Mouse (Mus musculus): ENCODE results near the gene Zfp51. TPM values are rescaled to one million over a fixed set of nuclear protein-coding genes. Genes with fewer than 3 reads are reported as not detected.
A peak's percentile ranks its signal among the peaks of the same experiment; 100 is the strongest.
"Not testable (repeated sequence)": the region's sequence is repeated elsewhere in the genome, so short reads cannot be mapped to it uniquely, and the experiment has no call there.

Gene Zfp51
- 6.5 and 7.8 TPM in 2 replicates for polyA plus RNA-seq (2015; fragmentation: Nextera tagmentation; extraction: Ambion mirVana)

DNA sequence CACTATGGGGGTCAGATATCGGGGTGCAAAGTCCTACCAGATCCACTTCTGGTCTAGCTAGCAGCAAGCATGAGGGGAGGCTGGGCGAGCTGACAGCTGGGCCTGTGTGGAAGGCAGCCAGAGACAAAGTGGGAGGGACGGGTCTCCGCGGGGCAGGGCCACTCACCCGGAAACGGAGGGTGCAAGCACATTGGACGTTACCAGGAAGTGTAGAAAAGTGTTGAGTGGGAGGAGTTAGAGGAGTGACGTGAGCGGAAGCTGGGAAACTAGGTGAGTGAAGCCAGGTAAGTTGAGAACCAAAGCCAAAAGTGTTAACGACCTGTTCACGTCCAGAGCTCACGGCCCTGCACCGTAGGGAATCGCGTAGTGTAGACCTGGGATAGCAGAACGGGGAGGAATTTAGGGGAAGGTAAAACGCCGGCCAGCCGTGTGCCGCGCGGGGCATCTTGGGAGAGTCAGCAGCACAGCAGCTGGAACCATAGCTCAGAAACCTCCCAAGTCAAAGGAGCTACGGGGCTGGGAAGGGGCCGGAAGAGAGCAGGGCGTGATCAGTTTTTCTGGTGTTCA, at the start of gene Zfp51:
Gene Zfp51, plus strand, starts transcription at position 237 of the 567 bp plus-strand sequence.
- peak within 1 kb of the TSS; percentile 84 for H3K27ac ChIP-seq
- H3K36me3 ChIP-seq: peaks cover 8% of the 10 kb centered on the region
- H3K9me3 ChIP-seq (replicated peaks): no peaks in the 10 kb centered on the region
- peaks cover 4% of the 10 kb centered on the region; the same call in 1 of the 2 replicates for H3K27me3 ChIP-seq
- WGBS (ENCODE audit: insufficient replicate concordance): under 1% methylated on average over 26 of the region's 26 CpGs
- peak within 1 kb of the TSS; percentile 52 for H3K9ac ChIP-seq
- H3K4me1 ChIP-seq (replicated peaks): peaks cover 11% of the 10 kb centered on the region
- H3K4me3 ChIP-seq (replicated peaks): peak within 1 kb of the TSS; percentile 60
- ATAC-seq (ENCODE audit: low read depth): peak; percentile 100
- peak within 1 kb of the TSS; percentile 73 for H3K4me2 ChIP-seq
- peak; percentile 89 for DNase-seq

DNA sequence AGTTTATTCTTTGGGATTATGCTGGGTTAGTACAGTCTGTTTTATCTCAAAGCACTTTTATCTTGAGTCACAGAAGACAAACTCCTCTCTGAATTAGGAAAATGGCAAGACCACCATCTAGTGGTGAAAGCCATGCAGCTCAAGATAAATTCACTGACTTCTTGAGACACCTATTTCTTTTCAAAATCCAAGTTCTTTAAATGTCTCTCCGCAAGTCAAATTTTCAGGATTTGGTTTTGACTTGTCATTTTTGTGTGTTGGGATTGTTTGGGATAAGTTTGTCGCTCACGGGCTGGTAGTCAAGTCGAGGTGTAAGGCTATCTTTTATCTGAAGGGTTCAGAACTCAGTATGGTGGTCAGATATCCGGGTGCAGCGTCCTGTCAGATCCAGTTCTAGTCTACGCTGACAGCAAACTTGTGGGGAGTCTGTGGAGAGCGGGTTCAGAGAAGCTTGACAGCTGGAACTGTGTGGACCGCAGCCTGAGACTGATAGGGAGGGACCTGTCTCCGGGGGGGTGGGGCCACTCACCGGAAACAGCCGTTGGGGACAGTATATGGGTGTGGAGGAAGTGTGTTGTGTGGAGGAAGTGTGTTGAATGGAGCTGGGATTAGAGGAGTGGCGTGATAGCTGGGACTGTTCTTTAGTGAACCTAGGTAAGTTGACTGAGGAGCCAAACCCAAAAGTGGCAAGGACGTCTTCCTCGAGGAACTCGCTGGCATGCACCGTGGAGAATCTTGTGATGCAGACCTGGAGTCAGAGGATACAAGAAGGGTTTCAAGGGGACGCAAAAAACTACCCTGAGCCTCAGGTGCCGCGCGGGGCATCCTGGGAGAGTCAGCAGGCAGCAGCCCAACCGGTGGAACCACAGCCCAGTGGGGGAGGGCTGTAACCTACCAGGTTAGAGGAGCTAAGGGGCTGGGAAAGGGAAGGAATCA, 27.2 kb upstream of the Zfp51 start, which contains the start of gene Zfp54:
Gene Zfp54, plus strand, starts transcription at position 564 of the 936 bp plus-strand sequence.
- H3K9ac ChIP-seq: peak within 1 kb of the TSS; percentile 58
- peak within 1 kb of the TSS; percentile 77 for H3K4me2 ChIP-seq
- H3K9me3 ChIP-seq (replicated peaks): no peaks in the 10 kb centered on the region
- no peaks in the 10 kb centered on the region for H3K36me3 ChIP-seq
- peak within 1 kb of the TSS; percentile 86 for H3K27ac ChIP-seq
- no peaks in the 10 kb centered on the region for H3K27me3 ChIP-seq
- ATAC-seq (ENCODE audit: low read depth) (peak; percentile 100), DNase-seq (peak; percentile 66)
- peaks cover 18% of the 10 kb centered on the region for H3K4me1 ChIP-seq (replicated peaks)
- WGBS (ENCODE audit: insufficient replicate concordance): 0% methylated on average over 22 of the region's 22 CpGs
- peak within 1 kb of the TSS; percentile 58 for H3K4me3 ChIP-seq (replicated peaks)

DNA sequence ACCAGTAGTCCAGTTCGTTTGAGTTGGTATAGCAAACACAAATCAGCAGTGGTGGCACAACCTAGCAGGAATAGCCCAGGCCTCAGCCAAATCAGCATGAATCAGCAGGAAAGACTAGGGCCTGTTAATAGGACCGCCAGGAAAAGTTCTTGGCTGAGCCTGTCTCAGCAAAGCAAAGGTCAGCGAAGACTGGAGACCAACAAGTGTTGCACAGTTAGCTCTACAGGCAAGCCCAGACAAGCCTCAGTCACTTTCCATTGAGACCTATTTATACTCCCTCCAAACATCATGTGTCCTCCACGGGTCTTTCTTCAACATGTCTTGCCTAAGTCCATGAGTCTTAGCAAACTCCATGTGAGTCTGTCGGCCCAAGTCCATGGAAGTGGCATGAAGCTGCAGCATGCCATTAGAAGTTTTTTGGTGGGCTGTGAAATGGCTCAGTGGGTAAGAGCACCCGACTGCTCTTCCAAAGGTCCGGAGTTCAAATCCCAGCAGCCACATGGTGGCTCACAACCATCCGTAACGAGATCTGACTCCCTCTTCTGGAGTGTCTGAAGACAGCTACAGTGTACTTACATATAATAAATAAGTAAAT, 11.3 kb upstream of the Zfp51 start:
- ATAC-seq (ENCODE audit: low read depth); H3K27ac ChIP-seq; H3K36me3 ChIP-seq; H3K9me3 ChIP-seq (replicated peaks); H3K4me2 ChIP-seq; H3K27me3 ChIP-seq; H3K9ac ChIP-seq; H3K4me1 ChIP-seq (replicated peaks); H3K4me3 ChIP-seq (replicated peaks); DNase-seq: not testable (repeated sequence)
- WGBS (ENCODE audit: insufficient replicate concordance): 65% methylated on average over 9 of the region's 9 CpGs

DNA sequence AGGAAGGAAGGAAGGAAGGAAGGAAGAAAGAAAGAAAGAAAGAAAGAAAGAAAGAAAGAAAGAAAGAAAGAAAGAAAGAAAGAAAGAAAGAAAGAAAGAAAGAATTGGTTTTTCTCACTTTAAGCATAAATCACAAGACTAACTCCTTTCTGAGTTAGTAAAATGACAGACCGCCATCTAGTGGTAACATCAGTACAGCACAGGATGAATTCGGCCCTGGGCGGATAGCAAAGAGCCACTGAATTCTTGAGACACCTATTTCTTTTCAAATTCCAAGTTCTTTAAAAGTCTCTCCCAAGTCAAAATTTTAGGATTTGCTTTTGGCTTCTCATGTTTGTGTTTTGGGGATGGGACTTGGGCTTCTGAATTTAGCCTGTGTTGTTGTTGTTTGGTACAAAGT, 505 bp upstream of the Zfp51 start:
- H3K9me3 ChIP-seq (replicated peaks): no peaks in the 10 kb centered on the region
- H3K36me3 ChIP-seq: peaks cover 8% of the 10 kb centered on the region
- ATAC-seq (ENCODE audit: low read depth) (peak; percentile 69), DNase-seq (peak; percentile 66)
- H3K27ac ChIP-seq: peak overlapping the region; percentile 84
- peak overlapping the region; percentile 52 for H3K9ac ChIP-seq
- H3K4me1 ChIP-seq (replicated peaks): peaks cover 11% of the 10 kb centered on the region
- H3K27me3 ChIP-seq: peaks cover 4% of the 10 kb centered on the region; the same call in 1 of the 2 replicates
- H3K4me3 ChIP-seq (replicated peaks): peak overlapping the region; percentile 60
- WGBS (ENCODE audit: insufficient replicate concordance): 0% methylated on average over 3 of the region's 3 CpGs
- H3K4me2 ChIP-seq: peak overlapping the region; percentile 73

DNA sequence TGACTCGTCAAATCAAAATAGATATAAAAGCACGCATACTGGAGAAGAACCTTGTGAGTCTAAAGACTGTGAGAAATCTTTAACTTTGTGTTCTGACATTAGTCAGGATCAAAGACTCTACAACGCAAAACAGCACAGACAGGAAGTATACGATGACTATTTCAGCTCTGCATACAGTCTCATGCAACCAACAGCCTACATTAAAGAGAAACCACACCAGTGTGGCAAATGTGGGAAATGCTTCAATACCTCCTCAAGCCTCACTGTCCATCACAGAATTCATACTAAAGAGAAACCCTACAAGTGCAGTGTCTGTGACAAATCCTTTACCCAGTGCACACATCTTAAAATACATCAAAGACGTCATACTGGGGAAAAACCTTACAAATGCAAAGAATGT, 13.4 kb downstream of the Zfp51 start:
- Histone ChIP-seq H3K4me1 (replicated peaks) (no peaks in the 10 kb centered on the region), H3K9ac (no peak overlapping the region), H3K9me3 (replicated peaks) (no peaks in the 10 kb centered on the region), H3K27me3 (no peaks in the 10 kb centered on the region), H3K4me2 (no peak overlapping the region), H3K4me3 (replicated peaks) (no peak overlapping the region), H3K36me3 (peaks cover 39% of the 10 kb centered on the region), H3K27ac (no peak overlapping the region)
- no peak for DNase-seq
- no peak for ATAC-seq (ENCODE audit: low read depth)
- WGBS (ENCODE audit: insufficient replicate concordance): 84% methylated on average over 5 of the region's 5 CpGs

DNA sequence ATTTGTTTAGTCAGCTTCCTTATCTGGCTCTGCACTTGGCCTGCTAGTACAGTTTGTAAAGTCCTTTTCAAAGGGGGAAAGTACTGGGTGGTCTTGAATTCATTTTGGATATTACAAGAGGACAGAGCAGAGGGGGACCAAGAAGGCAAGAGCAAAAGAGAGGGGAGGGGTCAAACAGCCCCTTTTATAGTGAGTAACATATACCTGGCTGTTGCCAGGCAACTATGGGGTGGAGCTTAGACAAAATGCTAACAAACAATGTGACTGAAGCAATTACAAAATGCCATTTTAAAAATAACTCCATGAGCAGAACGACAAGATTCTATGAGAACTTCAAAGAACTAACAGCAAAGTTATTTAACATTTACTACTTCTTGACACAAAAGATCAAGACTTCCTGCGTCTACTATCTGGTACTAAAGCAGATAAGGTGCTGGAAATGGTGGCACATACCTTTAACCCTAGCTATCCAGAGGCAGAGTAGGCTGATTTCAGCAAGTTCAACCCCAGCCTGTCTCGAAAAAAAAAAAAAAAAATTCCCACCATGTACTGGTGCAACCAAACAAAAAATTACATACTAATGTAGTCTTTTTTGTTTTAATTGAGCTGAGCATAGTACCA, 22.0 kb downstream of the Zfp51 start:
- no peak overlapping the region for H3K9ac ChIP-seq
- H3K9me3 ChIP-seq (replicated peaks): no peaks in the 10 kb centered on the region
- peaks cover 28% of the 10 kb centered on the region for H3K4me1 ChIP-seq (replicated peaks)
- DNase-seq (no peak), ATAC-seq (ENCODE audit: low read depth) (0 out of 2 replicates have a peak, but pooled peaks have one; percentile 52)
- H3K36me3 ChIP-seq: no peaks in the 10 kb centered on the region
- 17% methylated on average over 3 of the region's 3 CpGs for WGBS (ENCODE audit: insufficient replicate concordance)
- no peak overlapping the region for H3K27ac ChIP-seq
- H3K4me2 ChIP-seq: no peak overlapping the region
- no peaks in the 10 kb centered on the region for H3K27me3 ChIP-seq
- H3K4me3 ChIP-seq (replicated peaks): no peak overlapping the region

DNA sequence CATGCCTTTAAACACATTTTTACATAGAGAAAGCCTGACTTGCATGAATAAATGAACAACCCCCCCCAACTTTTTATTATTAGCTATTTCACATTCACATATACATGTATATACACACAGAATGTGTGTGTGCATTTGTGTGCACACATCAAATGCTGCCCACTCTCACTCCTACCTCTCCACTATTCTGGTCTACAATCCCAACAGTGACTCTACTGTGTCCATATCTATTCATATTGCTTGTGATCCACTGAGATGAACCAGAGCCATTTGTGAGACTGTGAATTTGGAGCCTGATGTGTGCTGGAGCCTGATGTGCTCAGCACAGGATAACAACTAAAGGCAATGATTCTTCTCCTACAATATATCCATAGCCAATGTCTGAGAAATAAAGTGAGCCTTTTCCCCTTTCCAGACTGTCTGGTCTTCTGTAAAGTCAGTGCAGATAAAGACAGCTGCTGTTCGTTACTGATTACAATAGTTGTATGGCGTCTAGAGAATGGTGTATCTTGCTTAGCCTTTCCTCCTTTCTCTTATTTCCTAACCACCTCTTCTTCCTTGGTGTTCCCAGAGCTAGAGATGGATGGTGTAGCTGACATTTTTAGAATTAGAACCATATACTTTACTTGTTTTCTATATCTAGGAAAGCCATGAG, 22.6 kb downstream of the Zfp51 start:
- Histone ChIP-seq H3K4me2 (peak overlapping the region; percentile 49), H3K9me3 (replicated peaks) (no peaks in the 10 kb centered on the region), H3K9ac (no peak overlapping the region), H3K27ac (0 out of 2 replicates have a peak overlapping the region, but pooled peaks have one; percentile 23), H3K27me3 (no peaks in the 10 kb centered on the region), H3K36me3 (no peaks in the 10 kb centered on the region), H3K4me1 (replicated peaks) (peaks cover 28% of the 10 kb centered on the region), H3K4me3 (replicated peaks) (no peak overlapping the region)
- WGBS (ENCODE audit: insufficient replicate concordance): 21% methylated on average over 2 of the region's 2 CpGs
- ATAC-seq (ENCODE audit: low read depth) (peak; percentile 93), DNase-seq (no peak)

DNA sequence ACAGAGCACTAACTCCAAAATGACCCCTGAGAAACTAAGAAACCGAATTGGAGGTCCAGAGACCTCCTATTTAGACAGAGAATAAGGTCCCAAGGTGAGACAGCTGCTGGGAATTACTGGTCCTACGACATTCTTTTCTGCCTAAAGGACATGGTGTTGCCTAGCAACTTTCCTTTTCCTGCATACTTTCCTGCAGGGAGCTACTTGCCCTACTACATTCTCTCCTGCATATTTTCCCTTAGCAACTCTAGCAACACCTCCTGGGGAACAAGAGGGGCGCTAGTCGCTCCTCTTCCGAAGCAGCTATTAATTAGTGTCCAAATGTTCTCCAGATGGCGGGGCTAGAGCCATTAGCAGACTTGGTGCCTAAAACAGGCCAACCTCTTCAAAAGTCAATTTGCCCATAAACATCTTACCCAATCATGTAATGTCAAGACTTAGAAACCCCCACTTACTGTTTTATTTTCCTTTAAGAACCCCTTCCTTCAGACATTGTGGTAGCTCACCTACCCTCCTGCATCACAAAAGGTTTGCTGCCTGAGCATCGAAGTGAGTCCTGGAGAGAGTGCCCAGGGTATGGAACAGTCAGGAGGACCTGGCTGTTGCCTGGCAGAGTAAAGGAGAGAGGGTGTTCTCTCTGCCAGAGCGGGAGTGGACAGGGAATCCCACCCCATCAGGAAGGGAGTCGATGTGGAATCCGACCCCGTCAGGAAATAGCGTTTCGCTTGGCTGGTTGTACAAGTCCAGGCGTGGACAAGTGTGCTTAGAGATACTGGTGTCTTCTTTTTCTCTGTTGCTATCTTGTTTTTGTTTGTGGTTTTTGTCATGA, 23.4 kb downstream of the Zfp51 start:
- WGBS (ENCODE audit: insufficient replicate concordance): 29% methylated on average over 14 of the region's 14 CpGs
- no peak overlapping the region for H3K9ac ChIP-seq
- H3K27me3 ChIP-seq: no peaks in the 10 kb centered on the region
- DNase-seq (no peak), ATAC-seq (ENCODE audit: low read depth) (peak; percentile 21; the same call in 1 of the 2 replicates)
- peaks cover 28% of the 10 kb centered on the region for H3K4me1 ChIP-seq (replicated peaks)
- no peaks in the 10 kb centered on the region for H3K9me3 ChIP-seq (replicated peaks)
- peak overlapping the region; percentile 49 for H3K4me2 ChIP-seq
- H3K27ac ChIP-seq: peak overlapping the region; percentile 23; the same call in 1 of the 2 replicates
- H3K4me3 ChIP-seq (replicated peaks): no peak overlapping the region
- no peaks in the 10 kb centered on the region for H3K36me3 ChIP-seq

DNA sequence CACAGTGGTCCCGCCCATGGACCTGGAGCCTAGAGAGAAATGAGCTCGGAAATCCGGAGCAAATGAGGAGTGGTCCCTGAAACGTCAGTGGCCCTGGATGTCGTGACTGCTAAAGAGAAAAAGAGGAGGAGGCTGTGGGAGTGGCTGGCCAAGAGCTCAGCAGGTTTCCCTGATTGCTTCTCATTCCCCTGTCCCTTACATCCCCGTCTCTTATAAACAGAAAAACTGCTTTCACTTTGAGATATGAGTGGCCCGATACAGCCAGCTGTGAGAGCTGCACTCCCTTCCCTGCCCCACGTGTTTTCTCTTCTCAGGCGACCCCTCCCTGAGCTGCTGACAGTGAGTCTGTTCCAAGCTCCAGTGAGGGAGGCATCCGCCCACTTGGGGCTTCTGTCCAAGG, 24.6 kb downstream of the Zfp51 start:
- ATAC-seq (ENCODE audit: low read depth); H3K27ac ChIP-seq; H3K27me3 ChIP-seq; H3K9me3 ChIP-seq (replicated peaks); H3K36me3 ChIP-seq; DNase-seq; H3K9ac ChIP-seq: not testable (repeated sequence)
- Histone ChIP-seq H3K4me3 (replicated peaks) (peak overlapping the region; percentile 31; the same call in 1 of the 2 replicates), H3K4me1 (replicated peaks) (peaks cover 28% of the 10 kb centered on the region), H3K4me2 (peak overlapping the region; percentile 57)
- 0% methylated on average over 10 of the region's 10 CpGs for WGBS (ENCODE audit: insufficient replicate concordance)

DNA sequence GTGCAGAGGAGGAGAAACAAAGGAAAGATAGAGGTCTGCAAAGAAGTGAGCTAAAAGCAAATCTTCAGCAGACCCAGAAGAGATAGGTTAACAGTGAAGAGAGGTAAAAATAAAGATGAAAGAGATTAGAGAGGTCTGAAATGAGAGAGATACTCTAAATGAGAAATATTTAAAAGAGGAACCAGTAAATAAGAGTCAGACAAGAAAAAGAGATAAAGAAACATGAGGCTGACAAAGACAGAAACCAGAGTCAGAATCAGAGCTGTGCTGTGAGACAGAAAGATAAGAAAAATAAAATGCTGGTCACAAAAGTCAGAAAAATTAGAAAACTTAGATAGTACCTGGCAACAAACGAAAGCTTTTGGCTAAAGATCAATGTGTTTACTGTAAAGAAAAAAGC, 25.1 kb downstream of the Zfp51 start:
- not testable (repeated sequence) for H3K9me3 ChIP-seq (replicated peaks); H3K9ac ChIP-seq; H3K4me2 ChIP-seq; ATAC-seq (ENCODE audit: low read depth); H3K27me3 ChIP-seq; H3K27ac ChIP-seq; H3K36me3 ChIP-seq; DNase-seq; H3K4me3 ChIP-seq (replicated peaks)
- H3K4me1 ChIP-seq (replicated peaks): peaks cover 28% of the 10 kb centered on the region
- WGBS (ENCODE audit: insufficient replicate concordance): 13% methylated on average over 1 of the region's 1 CpGs

All from liver, embryonic 13.5 days (tissue).